Mouse (Mus musculus) CH12.LX (cell line): ENCODE results near the gene Gm45623. TPM values are rescaled to one million over a fixed set of nuclear protein-coding genes. Genes with fewer than 3 reads are reported as not detected.

Source experiments
- DNase-seq: peaks from one replicate; pipeline ENCODE4 v3.0.0-alpha.2; 2013; ENCODE audit errors: extremely low read depth
- H3K27ac ChIP-seq: 2 replicates; pipeline ENCODE4 v1.5.1; 2012; ENCODE audit warnings: low read depth, mild to moderate bottlenecking, control low read depth, moderate library complexity; ENCODE audit not compliant: insufficient read depth
- H3K27me3 ChIP-seq: replicated peaks from 2 replicates; pipeline ENCODE3; 2012; ENCODE audit warnings: inconsistent platforms
- H3K36me3 ChIP-seq, 2 experiments: replicated peaks in 1 of 2; 2 replicates each; pipeline versions ENCODE3 to v1.6.1; 2012; ENCODE audit warnings: inconsistent platforms in 1 of 2, low read length in 1 of 2, mild to moderate bottlenecking in 1 of 2, mixed read lengths in 1 of 2, moderate library complexity in 1 of 2; ENCODE audit not compliant: control insufficient read depth in 1 of 2, insufficient read depth in 1 of 2
- H3K4me1 ChIP-seq, 2 experiments: 2 replicates each; pipeline ENCODE4 v1.6.1; 2012; ENCODE audit warnings: inconsistent platforms in 1 of 2, moderate library complexity in 1 of 2; ENCODE audit not compliant: insufficient read depth in 2 of 2, control insufficient read depth in 1 of 2
- H3K4me2 ChIP-seq: 2 replicates; pipeline ENCODE4 v1.6.1; 2012; ENCODE audit warnings: low read depth, mild to moderate bottlenecking, control low read depth; ENCODE audit not compliant: poor library complexity, insufficient read depth, severe bottlenecking
- H3K4me3 ChIP-seq, 3 experiments: fragments of 150-350 bp in 1 of 3; sonication (generic) in 1 of 3; replicated peaks in 1 of 3; 2 replicates each; pipeline versions ENCODE3 to v1.5.1; 2011 to 2012; ENCODE audit warnings: low read depth in 2 of 3, low read length in 2 of 3, mild to moderate bottlenecking in 2 of 3, moderate library complexity in 2 of 3, control low read depth in 1 of 3, improper control_type of control experiment in 1 of 3, inconsistent platforms in 1 of 3, mixed read lengths in 1 of 3; ENCODE audit not compliant: poor library complexity in 1 of 3
- H3K79me2 ChIP-seq: replicated peaks from 2 replicates; pipeline ENCODE4 v1.6.1; 2012; ENCODE audit warnings: mild to moderate bottlenecking, moderate library complexity; ENCODE audit not compliant: control insufficient read depth, poor library complexity, insufficient read depth, severe bottlenecking; ENCODE audit errors: extremely low read depth
- H3K9ac ChIP-seq: 2 replicates; pipeline ENCODE4 v1.6.1; 2012; ENCODE audit warnings: low read depth, mild to moderate bottlenecking, control low read depth, moderate library complexity; ENCODE audit not compliant: insufficient read depth
- H3K9me3 ChIP-seq: replicated peaks from 2 replicates; pipeline ENCODE3; 2012; ENCODE audit warnings: low read length, inconsistent platforms, mixed read lengths
- E2F4 ChIP-seq: IDR thresholded peaks from 2 replicates; pipeline ENCODE4 v1.6.1; 2011; ENCODE audit warnings: low read depth, low read length, improper control_type of control experiment; ENCODE audit not compliant: insufficient replicate concordance
- ELF1 ChIP-seq: IDR thresholded peaks from 2 replicates; pipeline ENCODE4 v1.6.1; 2014; ENCODE audit warnings: low read depth, mild to moderate bottlenecking, inconsistent platforms, low read length, improper control_type of control experiment
- IRF4 ChIP-seq: IDR thresholded peaks from 2 replicates; pipeline ENCODE4 v1.6.1; 2014; ENCODE audit warnings: low read depth, mild to moderate bottlenecking, inconsistent platforms, low read length, improper control_type of control experiment
- JUN ChIP-seq: IDR thresholded peaks from 2 replicates; pipeline ENCODE4 v1.6.1; 2011; ENCODE audit warnings: low read depth, mild to moderate bottlenecking, low read length, improper control_type of control experiment, moderate library complexity; ENCODE audit not compliant: insufficient read depth
- MAFK ChIP-seq: IDR thresholded peaks from 2 replicates; pipeline ENCODE4 v1.6.1; 2011; ENCODE audit warnings: low read length, improper control_type of control experiment; ENCODE audit not compliant: insufficient replicate concordance
- MAX ChIP-seq: IDR thresholded peaks from 2 replicates; pipeline ENCODE4 v1.6.1; 2011; ENCODE audit warnings: low read length, improper control_type of control experiment
- MEF2A ChIP-seq: IDR thresholded peaks from 2 replicates; pipeline ENCODE4 v1.6.1; 2014; ENCODE audit warnings: low read depth, mild to moderate bottlenecking, inconsistent platforms, low read length, improper control_type of control experiment, borderline replicate concordance
- MXI1 ChIP-seq: IDR thresholded peaks from 2 replicates; pipeline ENCODE4 v1.6.1; 2011; ENCODE audit warnings: mild to moderate bottlenecking, low read depth, low read length, improper control_type of control experiment
- MYC ChIP-seq: IDR thresholded peaks from 2 replicates; pipeline ENCODE4 v1.6.1; 2011; ENCODE audit warnings: low read depth, mild to moderate bottlenecking, improper control_type of control experiment, low read length
- NELFE ChIP-seq: IDR thresholded peaks from 2 replicates; pipeline ENCODE4 v1.6.1; 2011; ENCODE audit warnings: low read depth, low read length, improper control_type of control experiment
- NRF1 ChIP-seq: IDR thresholded peaks from 2 replicates; pipeline ENCODE4 v1.6.1; 2014; ENCODE audit warnings: low read depth, mild to moderate bottlenecking, inconsistent platforms, low read length, improper control_type of control experiment, moderate library complexity
- PAX5 ChIP-seq: IDR thresholded peaks from 2 replicates; pipeline ENCODE4 v1.6.1; 2012; ENCODE audit warnings: low read length, inconsistent platforms, mixed read lengths
- POLR2A ChIP-seq: IDR thresholded peaks from 2 replicates; pipeline ENCODE4 v1.6.1; 2011; ENCODE audit warnings: low read depth, mild to moderate bottlenecking, improper control_type of control experiment, low read length
- RAD21 ChIP-seq: IDR thresholded peaks from 2 replicates; pipeline ENCODE4 v1.6.1; 2011; ENCODE audit warnings: low read depth, mild to moderate bottlenecking, low read length, improper control_type of control experiment, moderate library complexity
- SMC3 ChIP-seq: IDR thresholded peaks from 2 replicates; pipeline ENCODE4 v1.6.1; 2011; ENCODE audit warnings: low read depth, low read length, improper control_type of control experiment
- UBTF ChIP-seq: IDR thresholded peaks from 2 replicates; pipeline ENCODE4 v1.6.1; 2012; ENCODE audit warnings: low read depth, mild to moderate bottlenecking, inconsistent platforms, low read length, improper control_type of control experiment, moderate library complexity
- USF1 ChIP-seq: IDR thresholded peaks from 2 replicates; pipeline ENCODE4 v1.6.1; 2014; ENCODE audit warnings: low read depth, mild to moderate bottlenecking, inconsistent platforms, low read length, improper control_type of control experiment
- ZKSCAN1 ChIP-seq: IDR thresholded peaks from 2 replicates; pipeline ENCODE4 v1.6.1; 2012; ENCODE audit warnings: low read depth, inconsistent platforms, low read length, improper control_type of control experiment, borderline replicate concordance
- ZMIZ1 ChIP-seq: IDR thresholded peaks from 2 replicates; pipeline ENCODE4 v1.6.1; 2012; ENCODE audit warnings: low read depth, mild to moderate bottlenecking, inconsistent platforms, low read length, improper control_type of control experiment
- ZNF384 ChIP-seq: IDR thresholded peaks from 2 replicates; pipeline ENCODE4 v1.6.1; 2012; ENCODE audit warnings: low read depth, low read length, improper control_type of control experiment, inconsistent platforms
- dilution Hi-C: fragments of 300-500 bp; cut with MboI; formaldehyde crosslinking; loops from 2 replicates; pipeline ENCODE4 v1.14.3; 2020; ENCODE audit warnings: low sequenced_read_pairs; ENCODE audit not compliant: extremely low pct_unique_long_range_greater_than_20kb, extremely low pct_ligation_motif_present
- in situ Hi-C: fragments of 300-500 bp; cut with MboI; formaldehyde crosslinking; loops from 3 replicates; pipeline ENCODE4 v1.14.3; 2019; ENCODE audit warnings: low sequenced_read_pairs, low pct_ligation_motif_present, low pct_unique_long_range_greater_than_20kb, mixed read lengths
- polyA plus RNA-seq: library from polyadenylated mRNA; unstranded; fragments of >175 nt; gene quantifications from 2 replicates; pipeline ENCODE4 v1.2.1, GENCODE M21; 2012; ENCODE audit warnings: low read depth; ENCODE audit not compliant: insufficient read length
- total RNA-seq, 2 experiments: library from RNA; depleted of rRNA; stranded (reverse); fragments of 300-350 nt in 1 of 2; fragments of >200 nt in 1 of 2; gene quantifications; 2 replicates each; pipeline ENCODE4 v1.2.3; 2012 to 2014

The Gm45623 gene
- total and polyA plus RNA-seq, 3 experiments: not detected

DNA sequence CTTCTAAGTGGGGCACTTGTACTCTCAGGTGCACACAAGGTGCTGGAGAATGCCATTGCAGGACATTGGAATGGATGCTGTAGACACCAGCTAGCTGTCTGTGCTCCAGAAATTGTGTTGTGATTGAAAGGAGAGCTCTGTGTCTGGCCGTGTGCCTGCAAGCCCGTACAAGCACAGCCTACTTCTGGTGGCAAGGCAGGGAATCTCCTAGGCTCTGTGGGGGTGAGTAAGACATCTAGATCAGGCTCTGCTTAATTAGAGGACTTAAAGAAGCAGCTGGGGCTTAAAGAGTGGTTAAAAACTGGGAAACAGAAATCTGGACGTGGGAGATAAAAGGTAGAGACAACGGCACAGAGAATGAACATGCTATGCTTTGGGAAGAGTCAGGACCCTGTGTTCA is 46.0 kb downstream of the Gm45623 start:
- Histone ChIP-seq H3K4me1 (peaks cover 8 to 26% of the 10 kb centered on the region in 2 experiments), H3K9me3 (no peaks in the 10 kb centered on the region)
- TF ChIP-seq ZNF384 (no peak), E2F4 (no peak), RAD21 (no peak), SMC3 (no peak), MEF2A (no peak), ZMIZ1 (no peak)
- TF ChIP-seq, all 38 proteins: peak for 0
- Histone ChIP-seq H3K4me2 (no peak overlapping the region), H3K27ac (no peak overlapping the region), H3K27me3 (no peaks in the 10 kb centered on the region), H3K4me3 (no peak overlapping the region), H3K36me3 (peaks cover 14 to 52% of the 10 kb centered on the region in 2 experiments), H3K9ac (no peak overlapping the region), H3K79me2 (peaks cover 36% of the 10 kb centered on the region)
- dilution Hi-C loops (no loop called here), in situ Hi-C loops (no loop called here)
- no peak for DNase-seq

DNA sequence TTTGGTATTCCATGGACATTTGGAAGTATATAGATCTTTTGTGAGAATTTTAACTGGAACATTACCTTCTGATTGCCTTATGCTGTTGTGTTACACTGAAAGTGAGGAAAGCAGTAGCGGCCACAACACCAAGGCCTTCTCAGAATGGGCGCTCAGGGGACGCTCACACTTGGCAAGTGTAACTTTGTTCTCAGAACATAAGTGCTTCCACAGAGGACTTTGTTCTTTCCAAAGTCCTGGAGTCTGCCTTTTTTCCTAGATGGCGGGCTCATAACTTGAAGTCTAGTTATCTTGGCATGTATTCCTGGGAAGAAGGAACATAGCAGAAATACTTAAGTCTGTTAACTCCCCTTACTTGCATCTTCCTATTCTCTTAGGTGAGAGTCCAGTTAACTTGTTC is 46.5 kb downstream of the Gm45623 start:
- no peak overlapping the region for H3K4me3 ChIP-seq
- peaks cover 11 to 47% of the 10 kb centered on the region in 2 experiments for H3K36me3 ChIP-seq
- in situ Hi-C loops (no loop called here), dilution Hi-C loops (no loop called here)
- no peak for DNase-seq
- no peaks in the 10 kb centered on the region for H3K9me3 ChIP-seq
- peaks cover 36% of the 10 kb centered on the region for H3K79me2 ChIP-seq
- H3K4me2 ChIP-seq: no peak overlapping the region
- H3K27ac ChIP-seq: no peak overlapping the region
- H3K4me1 ChIP-seq: peaks cover 8 to 30% of the 10 kb centered on the region in 2 experiments
- no peaks in the 10 kb centered on the region for H3K27me3 ChIP-seq
- H3K9ac ChIP-seq: no peak overlapping the region
- TF ChIP-seq USF1 (no peak), SMC3 (no peak), PAX5 (no peak), NRF1 (no peak), MAFK (no peak), JUN (no peak), MXI1 (no peak), E2F4 (no peak), MAX (no peak), ZMIZ1 (no peak), POLR2A (no peak), IRF4 (no peak), NELFE (no peak), ZKSCAN1 (no peak), UBTF (no peak), MYC (no peak), ZNF384 (no peak), ELF1 (no peak)
